Mouse (Mus musculus) MEL (cell line): ENCODE results near the gene Galp. TPM values are rescaled to one million over a fixed set of nuclear protein-coding genes. Genes with fewer than 3 reads are reported as not detected.

Experiments used
- DNase-seq: peaks from one replicate; pipeline ENCODE4 v3.0.0; 2011; ENCODE audit warnings: low read depth, low spot score
- H3K27ac ChIP-seq: 2 replicates; pipeline ENCODE4 v1.5.1; 2012; ENCODE audit warnings: low read depth, mild to moderate bottlenecking, control low read depth, low read length, moderate library complexity; ENCODE audit not compliant: control insufficient read depth
- H3K27me3 ChIP-seq, 2 experiments: fragments of 150-350 bp in 1 of 2; sonication (generic) in 1 of 2; 2 replicates each; pipeline ENCODE4 v1.6.1; 2012; ENCODE audit warnings: low read length in 2 of 2, mild to moderate bottlenecking in 2 of 2, improper control_type of control experiment in 1 of 2, moderate library complexity in 1 of 2; ENCODE audit not compliant: insufficient read depth in 2 of 2, control insufficient read depth in 1 of 2
- H3K36me3 ChIP-seq, 2 experiments: 2 replicates each; pipeline ENCODE4 v1.6.1; 2012 to 2014; ENCODE audit warnings: low read length in 2 of 2, improper control_type of control experiment in 1 of 2, inconsistent platforms in 1 of 2, mild to moderate bottlenecking in 1 of 2; ENCODE audit not compliant: insufficient read depth in 2 of 2, control insufficient read depth in 1 of 2
- H3K4me1 ChIP-seq, 2 experiments: fragments of 150-350 bp in 1 of 2; sonication (generic) in 1 of 2; 2 replicates each; pipeline ENCODE4 v1.6.1; 2012; ENCODE audit warnings: low read length in 2 of 2, improper control_type of control experiment in 1 of 2, mild to moderate bottlenecking in 1 of 2; ENCODE audit not compliant: insufficient read depth in 2 of 2, control insufficient read depth in 1 of 2
- H3K4me3 ChIP-seq, 2 experiments: fragments of 150-350 bp in 1 of 2; sonication (generic) in 1 of 2; 2 replicates each; pipeline ENCODE4 v1.5.1; 2012; ENCODE audit warnings: low read depth in 2 of 2, low read length in 2 of 2, mild to moderate bottlenecking in 2 of 2, moderate library complexity in 2 of 2, control low read depth in 1 of 2, improper control_type of control experiment in 1 of 2; ENCODE audit not compliant: control insufficient read depth in 1 of 2, insufficient read depth in 1 of 2
- H3K79me2 ChIP-seq: 2 replicates; pipeline ENCODE4 v1.6.1; 2012; ENCODE audit warnings: mild to moderate bottlenecking, low read length, moderate library complexity; ENCODE audit not compliant: control insufficient read depth, poor library complexity, insufficient read depth
- H3K9ac ChIP-seq: 2 replicates; pipeline ENCODE4 v1.6.1; 2012; ENCODE audit warnings: low read depth, mild to moderate bottlenecking, control low read depth, low read length, moderate library complexity; ENCODE audit not compliant: control insufficient read depth, poor library complexity, severe bottlenecking
- H3K9me3 ChIP-seq: fragments of 150-350 bp; sonication (generic); replicated peaks from 2 replicates; pipeline ENCODE4 v1.6.1; 2012; ENCODE audit warnings: mild to moderate bottlenecking, low read length, improper control_type of control experiment, moderate library complexity; ENCODE audit not compliant: insufficient read depth
- BHLHE40 ChIP-seq: IDR thresholded peaks from 2 replicates; pipeline ENCODE4 v1.6.1; 2012; ENCODE audit warnings: low read depth, mild to moderate bottlenecking, inconsistent platforms, low read length, improper control_type of control experiment, borderline replicate concordance
- CHD2 ChIP-seq: IDR thresholded peaks from 2 replicates; pipeline ENCODE4 v1.6.1; 2011; ENCODE audit warnings: low read length, improper control_type of control experiment
- CTCF ChIP-seq, 3 experiments: IDR thresholded peaks in 2 of 3; conservative IDR thresholded peaks in 1 of 3; 2 replicates each; pipeline ENCODE4 v1.5.1; 2011 to 2012; ENCODE audit warnings: low read length in 3 of 3, low read depth in 2 of 3, mild to moderate bottlenecking in 2 of 3, improper control_type of control experiment in 1 of 3, inconsistent platforms in 1 of 3, mixed read lengths in 1 of 3, moderate library complexity in 1 of 3; ENCODE audit not compliant: control insufficient read depth in 1 of 3, insufficient read depth in 1 of 3, poor library complexity in 1 of 3, severe bottlenecking in 1 of 3
- EP300 ChIP-seq, 2 experiments: IDR thresholded peaks; 2 replicates each; pipeline ENCODE4 v1.6.1; 2011; ENCODE audit warnings: improper control_type of control experiment in 2 of 2, low read length in 2 of 2, low read depth in 1 of 2, mild to moderate bottlenecking in 1 of 2
- ETS1 ChIP-seq: IDR thresholded peaks from 2 replicates; pipeline ENCODE4 v1.6.1; 2012; ENCODE audit warnings: low read depth, mild to moderate bottlenecking, inconsistent platforms, low read length, improper control_type of control experiment, moderate library complexity
- GABPA ChIP-seq: IDR thresholded peaks from 2 replicates; pipeline ENCODE4 v1.6.1; 2012; ENCODE audit warnings: low read depth, mild to moderate bottlenecking, inconsistent platforms, low read length, improper control_type of control experiment, moderate library complexity
- GATA1 ChIP-seq: IDR thresholded peaks from 2 replicates; pipeline ENCODE4 v1.6.1; 2011; ENCODE audit warnings: low read depth, low read length, improper control_type of control experiment
- JUND ChIP-seq: IDR thresholded peaks from 2 replicates; pipeline ENCODE4 v1.6.1; 2011; ENCODE audit warnings: low read depth, mild to moderate bottlenecking, improper control_type of control experiment, low read length
- KAT2A ChIP-seq: conservative IDR thresholded peaks from 2 replicates; pipeline ENCODE4 v1.6.1; 2012; ENCODE audit warnings: low read depth, low read length, improper control_type of control experiment, inconsistent platforms
- MAX ChIP-seq: IDR thresholded peaks from 2 replicates; pipeline ENCODE4 v1.6.1; 2011; ENCODE audit warnings: low read length, improper control_type of control experiment
- MAZ ChIP-seq: IDR thresholded peaks from 2 replicates; pipeline ENCODE4 v1.6.1; 2012; ENCODE audit warnings: low read depth, mild to moderate bottlenecking, inconsistent platforms, low read length, improper control_type of control experiment
- MYB ChIP-seq: IDR thresholded peaks from 2 replicates; pipeline ENCODE4 v1.6.1; 2011; ENCODE audit warnings: mild to moderate bottlenecking, low read depth, low read length, improper control_type of control experiment
- NELFE ChIP-seq: IDR thresholded peaks from 2 replicates; pipeline ENCODE4 v1.6.1; 2011; ENCODE audit warnings: low read depth, low read length, improper control_type of control experiment
- RAD21 ChIP-seq: IDR thresholded peaks from 2 replicates; pipeline ENCODE4 v1.6.1; 2011; ENCODE audit warnings: mild to moderate bottlenecking, low read depth, low read length, improper control_type of control experiment
- RCOR1 ChIP-seq: IDR thresholded peaks from 2 replicates; pipeline ENCODE4 v1.6.1; 2012; ENCODE audit warnings: low read depth, mild to moderate bottlenecking, inconsistent platforms, low read length, improper control_type of control experiment
- SIN3A ChIP-seq: IDR thresholded peaks from 2 replicates; pipeline ENCODE4 v1.6.1; 2012; ENCODE audit warnings: low read length, improper control_type of control experiment, inconsistent platforms
- SMC3 ChIP-seq: IDR thresholded peaks from 2 replicates; pipeline ENCODE4 v1.6.1; 2011; ENCODE audit warnings: low read depth, low read length, improper control_type of control experiment
- TAL1 ChIP-seq: IDR thresholded peaks from 2 replicates; pipeline ENCODE4 v1.6.1; 2012; ENCODE audit warnings: mild to moderate bottlenecking, inconsistent platforms, low read length, moderate library complexity, mixed read lengths
- TCF12 ChIP-seq: IDR thresholded peaks from 2 replicates; pipeline ENCODE4 v1.6.1; 2014; ENCODE audit warnings: low read depth, mild to moderate bottlenecking, inconsistent platforms, low read length, improper control_type of control experiment, moderate library complexity
- USF2 ChIP-seq, 2 experiments: IDR thresholded peaks; 2 replicates each; pipeline ENCODE4 v1.6.1; 2011 to 2012; ENCODE audit warnings: improper control_type of control experiment in 2 of 2, low read length in 2 of 2, borderline replicate concordance in 1 of 2, inconsistent platforms in 1 of 2, low read depth in 1 of 2, mild to moderate bottlenecking in 1 of 2; ENCODE audit not compliant: insufficient read depth in 1 of 2
- polyA plus RNA-seq, 2 experiments: library from polyadenylated mRNA; stranded (reverse) in 1 of 2; unstranded in 1 of 2; fragments of >175 nt in 1 of 2; fragments of >200 nt in 1 of 2; gene quantifications; 2 replicates each; pipeline versions ENCODE4 v1.2.1 to v1.2.4; 2012; ENCODE audit warnings: low replicate concordance in 2 of 2, low read depth in 1 of 2; ENCODE audit not compliant: insufficient read length in 2 of 2, insufficient read depth in 1 of 2, missing spikeins in 1 of 2
- total RNA-seq: library from RNA; depleted of rRNA; stranded (reverse); fragments of 300-350 nt; gene quantifications from 2 replicates; pipeline ENCODE4 v1.2.3, GENCODE M21; 2012

Gene Galp
- total and polyA plus RNA-seq, 3 experiments, result not detected

DNA sequence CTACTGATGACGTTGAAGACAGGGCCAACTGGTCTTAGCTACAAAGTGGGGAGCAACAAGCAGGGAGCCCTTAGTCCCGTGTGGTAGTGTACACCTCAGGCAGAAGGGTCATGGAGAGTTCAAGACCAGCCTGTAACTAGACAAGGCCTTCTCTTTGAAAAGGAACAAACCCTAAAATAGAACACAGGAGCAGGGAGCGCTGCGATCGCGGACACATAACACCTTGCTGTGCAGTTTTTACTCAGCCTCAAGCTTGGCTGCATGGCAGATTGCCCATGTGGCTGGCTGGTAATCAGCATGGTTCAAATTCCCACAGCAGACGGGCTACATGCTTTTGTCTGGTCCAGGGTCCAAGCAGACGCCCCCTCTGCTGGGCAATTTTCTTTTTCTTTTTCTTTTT is 12.4 kb upstream of the Galp start:
- H3K4me1 ChIP-seq, result no peaks in the 10 kb centered on the region; a peak in 1 of 4 replicates
- no peak for TF ChIP-seq CTCF (IDR thresholded peaks at IDR 0.05 in 2 of 3, conservative IDR thresholded peaks at IDR 0.05 in 1 of 3; ENCODE audit: control insufficient read depth in 1 of 3, insufficient read depth in 1 of 3, low read depth in 2 of 3, low read length in 3 of 3, poor library complexity in 1 of 3, severe bottlenecking in 1 of 3)
- TF ChIP-seq USF2 (IDR thresholded peaks at IDR 0.05; ENCODE audit: borderline replicate concordance in 1 of 2, insufficient read depth in 1 of 2, low read depth in 1 of 2, low read length in 2 of 2), result no peak
- TF ChIP-seq, all 39 proteins: peak for 0
- no peak for DNase-seq
- Histone ChIP-seq H3K36me3 (no peaks in the 10 kb centered on the region), H3K4me3 (no peak overlapping the region), H3K27me3 (no peaks in the 10 kb centered on the region), H3K9ac (no peak overlapping the region), H3K79me2 (no peaks in the 10 kb centered on the region), H3K27ac (no peak overlapping the region), H3K9me3 (no peaks in the 10 kb centered on the region)

GRCm38 (mm10) chr7:6185391-6185790 is 11.5 kb upstream of the Galp start:
- no peak overlapping the region for H3K9ac ChIP-seq
- TF ChIP-seq JUND, result no peak
- no peak for TF ChIP-seq MYB
- no peak for TF ChIP-seq SMC3
- TF ChIP-seq, all 39 proteins: peak for 0
- Histone ChIP-seq H3K9me3 (no peaks in the 10 kb centered on the region), H3K4me3 (no peak overlapping the region), H3K36me3 (no peaks in the 10 kb centered on the region), H3K4me1 (no peaks in the 10 kb centered on the region; a peak in 1 of 4 replicates), H3K27me3 (no peaks in the 10 kb centered on the region), H3K27ac (no peak overlapping the region), H3K79me2 (no peaks in the 10 kb centered on the region)
- DNase-seq, result no peak

- H3K27ac ChIP-seq, result no peak overlapping the region
- no peak overlapping the region for H3K9ac ChIP-seq
- no peaks in the 10 kb centered on the region; a peak in 1 of 4 replicates for H3K4me1 ChIP-seq
- no peak overlapping the region for H3K4me3 ChIP-seq
- no peak for DNase-seq
- TF ChIP-seq EP300 (IDR thresholded peaks at IDR 0.05; ENCODE audit: low read depth in 1 of 2, low read length in 2 of 2) (no peak), MAZ (no peak), ETS1 (no peak), CHD2 (no peak), SMC3 (no peak), BHLHE40 (no peak), MAX (no peak), TAL1 (no peak), TCF12 (no peak), SIN3A (no peak), GABPA (no peak), CTCF (IDR thresholded peaks at IDR 0.05 in 2 of 3, conservative IDR thresholded peaks at IDR 0.05 in 1 of 3; ENCODE audit: control insufficient read depth in 1 of 3, insufficient read depth in 1 of 3, low read depth in 2 of 3, low read length in 3 of 3, poor library complexity in 1 of 3, severe bottlenecking in 1 of 3) (no peak), NELFE (no peak), RAD21 (no peak), KAT2A (no peak), GATA1 (no peak), RCOR1 (no peak)
- H3K79me2 ChIP-seq, result no peaks in the 10 kb centered on the region
- H3K27me3 ChIP-seq, result no peaks in the 10 kb centered on the region
- H3K36me3 ChIP-seq, result no peaks in the 10 kb centered on the region
- no peaks in the 10 kb centered on the region for H3K9me3 ChIP-seq
Measured at GRCm38 (mm10) chr7:6186176-6186575, 10.7 kb upstream of the Galp start.
